Mouse (Mus musculus) adrenal gland, postnatal 4 days (tissue): ENCODE results near the gene Ctsw. TPM values are rescaled to one million over a fixed set of nuclear protein-coding genes. Genes with fewer than 3 reads are reported as not detected.
"Not testable (repeated sequence)": the region's sequence is repeated elsewhere in the genome, so short reads cannot be mapped to it uniquely, and the experiment has no call there.

Experiments
- DNase-seq, 2 experiments: peaks; one replicate each; pipeline ENCODE4 v3.0.0; 2021 to 2022; ENCODE audit warnings: low spot score in 2 of 2, mixed read lengths in 2 of 2
- long read RNA-seq, 2 experiments: library from polyadenylated mRNA; stranded (forward); transcript quantifications; one replicate each; pipeline ENCODE4 v2.0.0; 2021
- total RNA-seq, 2 experiments: library from RNA; stranded (reverse); gene quantifications; 2 replicates each; pipeline ENCODE4 v1.2.3; 2021

Gene Ctsw
- total RNA-seq: 1 to 10 TPM in 1 of 2 experiments, under 1 TPM in 1; 0.67 to 1.3 TPM
- long read RNA-seq, experiment 1: 0 reads
- long read RNA-seq, experiment 2: 0 reads

GRCm38 (mm10) chr19:5468374-5468773 lies at the start of gene Ctsw:
Ctsw (minus strand) TSS chr19:5468507.
- no peak for DNase-seq

GRCm38 (mm10) chr19:5516906-5517505 lies 48.7 kb upstream of the Ctsw start:
- no peak for DNase-seq

GRCm38 (mm10) chr19:5515840-5516777 lies 47.8 kb upstream of the Ctsw start:
- DNase-seq: no peak

- no peak for DNase-seq
Measured at GRCm38 (mm10) chr19:5513005-5513349, 44.7 kb upstream of the Ctsw start.

- no peak for DNase-seq
Measured at GRCm38 (mm10) chr19:5512091-5513004, 44.0 kb upstream of the Ctsw start.

- no peak for DNase-seq
Measured at GRCm38 (mm10) chr19:5511074-5511632, 42.8 kb upstream of the Ctsw start.

GRCm38 (mm10) chr19:5510031-5511026 lies 42.0 kb upstream of the Ctsw start, which contains the start of gene Snx32:
Snx32 (minus strand) TSS chr19:5510538.
- peak; percentile 91 to 98 for DNase-seq

GRCm38 (mm10) chr19:5503687-5504086 lies 35.4 kb upstream of the Ctsw start, which contains the start of gene 1700020D05Rik:
1700020D05Rik (minus strand) TSS chr19:5503787.
- DNase-seq: no peak

GRCm38 (mm10) chr19:5500330-5500875 lies 32.1 kb upstream of the Ctsw start:
- no peak for DNase-seq

GRCm38 (mm10) chr19:5496052-5496370 lies 27.7 kb upstream of the Ctsw start:
- DNase-seq: no peak

GRCm38 (mm10) chr19:5495353-5496051 lies 27.2 kb upstream of the Ctsw start:
- DNase-seq: no peak

- DNase-seq: no peak
Measured at GRCm38 (mm10) chr19:5494314-5494713, 26.0 kb upstream of the Ctsw start.

GRCm38 (mm10) chr19:5493301-5493721 lies 25.0 kb upstream of the Ctsw start:
- not testable (repeated sequence) for DNase-seq

GRCm38 (mm10) chr19:5492641-5493040 lies 24.3 kb upstream of the Ctsw start:
- no peak for DNase-seq

- DNase-seq: peak; percentile 59 to 79
Measured at GRCm38 (mm10) chr19:5490898-5491708, 22.8 kb upstream of the Ctsw start.

GRCm38 (mm10) chr19:5490313-5490897 lies 22.1 kb upstream of the Ctsw start, which contains the start of gene Cfl1:
Cfl1 (plus strand) TSS chr19:5490455.
- peak; percentile 75 to 89 for DNase-seq

GRCm38 (mm10) chr19:5489721-5490120 lies 21.4 kb upstream of the Ctsw start:
- not testable (repeated sequence) for DNase-seq
